Mouse (Mus musculus) limb, embryonic 14.5 days (tissue): ENCODE measurements at regions not wholly inside any gene's neighbourhood (a gene's known extent, or its start where the extent isn't known, plus 50 kb on each side); places are given as distances from the start of the nearest gene placed in this dataset.

Experiments used
- ATAC-seq: fragments of 200-750 bp; cut with Nextera tagmentation; 2 replicates; pipeline ENCODE4 v1.8.0; 2017; ENCODE audit warnings: low read depth, moderate number of reproducible peaks, moderate TSS enrichment; ENCODE audit not compliant: low FRiP score
- DNase-seq: peaks from one replicate; pipeline ENCODE4 v3.0.0-alpha.2; 2015; ENCODE audit warnings: low spot score
- H3K27ac ChIP-seq: fragments of 300-500 bp; sonication (generic); replicated peaks from 2 replicates; pipeline ENCODE4 v1.5.1; 2014; ENCODE audit warnings: low read depth, mild to moderate bottlenecking, low read length, moderate library complexity, mixed read lengths
- H3K27me3 ChIP-seq: fragments of 300-500 bp; sonication (generic); 2 replicates; pipeline ENCODE4 v1.6.1; 2014; ENCODE audit warnings: low read length, mixed read lengths; ENCODE audit not compliant: control insufficient read depth, insufficient read depth
- H3K36me3 ChIP-seq: fragments of 300-500 bp; sonication (generic); 2 replicates; pipeline ENCODE4 v1.6.1; 2014; ENCODE audit warnings: mild to moderate bottlenecking, low read length, moderate library complexity, mixed read lengths; ENCODE audit not compliant: control insufficient read depth, insufficient read depth
- H3K4me1 ChIP-seq: fragments of 300-500 bp; sonication (generic); 2 replicates; pipeline ENCODE4 v1.6.1; 2014; ENCODE audit warnings: antibody characterized with exemption, low read length, mixed read lengths; ENCODE audit not compliant: control insufficient read depth, insufficient read depth
- H3K4me2 ChIP-seq: fragments of 300-500 bp; sonication (generic); replicated peaks from 2 replicates; pipeline ENCODE4 v1.6.1; 2014; ENCODE audit warnings: low read depth, mild to moderate bottlenecking, low read length, moderate library complexity; ENCODE audit not compliant: severe bottlenecking
- H3K4me3 ChIP-seq: fragments of 300-500 bp; sonication (generic); replicated peaks from 2 replicates; pipeline ENCODE4 v1.5.1; 2014; ENCODE audit warnings: low read length
- H3K9ac ChIP-seq: fragments of 300-500 bp; sonication (generic); 2 replicates; pipeline ENCODE4 v1.6.1; 2014; ENCODE audit warnings: mild to moderate bottlenecking, low read depth, low read length, moderate library complexity; ENCODE audit not compliant: severe bottlenecking
- H3K9me3 ChIP-seq: fragments of 300-500 bp; sonication (generic); 2 replicates; pipeline ENCODE4 v1.6.1; 2016; ENCODE audit warnings: low read length; ENCODE audit not compliant: control insufficient read depth
- POLR2A ChIP-seq: fragments of 200-500 bp; IDR thresholded peaks from 2 replicates; pipeline ENCODE4 v1.8.0; 2012; ENCODE audit warnings: inconsistent platforms, mild to moderate bottlenecking, moderate library complexity, borderline replicate concordance; ENCODE audit not compliant: insufficient read depth, insufficient read length; ENCODE audit errors: extremely low read depth
- WGBS: fragments of 180-500 bp; shearing (Covaris S2); extraction: QIAGEN DNeasy Blood & Tissue Kit; methylation state at CpG from one replicate; pipeline ENCODE4 v1.1.7; 2014; 5-methylcytosine and 5-hydroxymethylcytosine counted together

DNA sequence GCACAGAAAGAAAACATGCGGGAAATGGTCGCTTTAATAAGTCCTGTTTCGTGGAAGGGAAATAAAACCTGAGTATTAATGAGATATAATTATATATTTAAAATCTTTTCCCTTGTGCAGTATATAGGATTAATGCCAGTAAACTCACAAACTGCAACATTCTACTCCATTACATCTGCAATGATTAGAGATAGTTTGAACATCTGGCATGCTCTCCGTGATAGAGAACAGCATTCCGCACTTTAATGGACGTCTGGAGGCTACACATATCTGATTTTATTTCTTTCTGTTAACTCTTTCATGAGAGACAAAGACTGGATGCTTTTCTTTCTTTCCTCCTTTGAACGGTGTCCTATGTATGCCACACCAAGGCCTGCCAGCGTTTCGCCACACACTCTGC is 480.9 kb downstream of the Zfp536 start:
- Histone ChIP-seq H3K4me2 (no peak overlapping the region), H3K36me3 (no peaks in the 10 kb centered on the region), H3K4me1 (peaks cover 34% of the 10 kb centered on the region), H3K9me3 (no peaks in the 10 kb centered on the region), H3K27me3 (no peaks in the 10 kb centered on the region), H3K4me3 (no peak overlapping the region), H3K9ac (no peak overlapping the region), H3K27ac (no peak overlapping the region)
- ATAC-seq: peak; percentile 70; the same call in 1 of the 2 replicates
- 29% methylated on average over 9 of the region's 9 CpGs for WGBS
- no peak for TF ChIP-seq POLR2A
- peak; percentile 62 for DNase-seq

- WGBS: 19% methylated on average over 3 of the region's 3 CpGs
- Histone ChIP-seq H3K4me2 (no peak overlapping the region), H3K27ac (no peak overlapping the region), H3K4me3 (no peak overlapping the region), H3K4me1 (no peaks in the 10 kb centered on the region), H3K27me3 (no peaks in the 10 kb centered on the region), H3K36me3 (no peaks in the 10 kb centered on the region), H3K9ac (no peak overlapping the region), H3K9me3 (no peaks in the 10 kb centered on the region)
- TF ChIP-seq POLR2A: no peak
- DNase-seq (no peak), ATAC-seq (no peak)
Measured at GRCm38 (mm10) chr7:37298888-37299287, 474.6 kb downstream of the Zfp536 start.

GRCm38 (mm10) chr7:37305463-37305862 is 468.0 kb downstream of the Zfp536 start:
- ATAC-seq (no peak), DNase-seq (no peak)
- no peaks in the 10 kb centered on the region for H3K27me3 ChIP-seq
- H3K27ac ChIP-seq: no peak overlapping the region
- no peak overlapping the region for H3K9ac ChIP-seq
- no peak overlapping the region for H3K4me3 ChIP-seq
- no peaks in the 10 kb centered on the region for H3K4me1 ChIP-seq
- no peaks in the 10 kb centered on the region for H3K36me3 ChIP-seq
- TF ChIP-seq POLR2A: no peak
- H3K4me2 ChIP-seq: no peak overlapping the region
- WGBS: 70% methylated on average over 9 of the region's 9 CpGs
- no peaks in the 10 kb centered on the region for H3K9me3 ChIP-seq

- H3K9ac ChIP-seq: no peak overlapping the region
- ATAC-seq (no peak), DNase-seq (no peak)
- H3K27me3 ChIP-seq: no peaks in the 10 kb centered on the region
- no peak for TF ChIP-seq POLR2A
- WGBS: 87% methylated on average over 4 of the region's 4 CpGs
- H3K4me3 ChIP-seq: no peak overlapping the region
- no peaks in the 10 kb centered on the region for H3K9me3 ChIP-seq
- no peak overlapping the region for H3K4me2 ChIP-seq
- H3K36me3 ChIP-seq: no peaks in the 10 kb centered on the region
- no peaks in the 10 kb centered on the region for H3K4me1 ChIP-seq
- no peak overlapping the region for H3K27ac ChIP-seq
Measured at GRCm38 (mm10) chr7:37307191-37307590, 466.2 kb downstream of the Zfp536 start.

DNA sequence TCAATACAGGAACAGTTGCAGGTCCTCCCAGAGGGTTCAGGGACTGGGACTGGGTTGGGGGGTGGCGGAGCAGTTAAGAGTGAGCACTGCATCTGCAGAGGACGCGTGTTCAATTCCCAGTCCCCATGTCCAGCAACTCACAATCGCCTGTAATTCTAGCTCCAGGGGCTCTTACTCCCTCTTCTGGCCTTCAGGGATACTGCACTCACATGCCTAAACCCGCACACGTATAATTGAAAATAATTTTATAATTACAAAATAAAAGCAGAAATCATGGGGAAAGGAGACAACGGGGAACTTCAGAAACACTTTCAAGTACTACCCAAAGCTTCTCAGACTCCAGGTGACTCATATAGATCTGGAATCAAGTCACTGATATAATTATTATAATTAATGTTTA is 448.8 kb downstream of the Zfp536 start:
- no peak for DNase-seq
- Histone ChIP-seq H3K4me2 (no peak overlapping the region), H3K27ac (no peak overlapping the region), H3K9ac (no peak overlapping the region), H3K4me3 (no peak overlapping the region), H3K9me3 (no peaks in the 10 kb centered on the region), H3K36me3 (no peaks in the 10 kb centered on the region), H3K27me3 (no peaks in the 10 kb centered on the region), H3K4me1 (peaks cover 8% of the 10 kb centered on the region; the same call in 1 of the 2 replicates)
- 88% methylated on average over 7 of the region's 7 CpGs for WGBS
- no peak for TF ChIP-seq POLR2A
- no peak for ATAC-seq

DNA sequence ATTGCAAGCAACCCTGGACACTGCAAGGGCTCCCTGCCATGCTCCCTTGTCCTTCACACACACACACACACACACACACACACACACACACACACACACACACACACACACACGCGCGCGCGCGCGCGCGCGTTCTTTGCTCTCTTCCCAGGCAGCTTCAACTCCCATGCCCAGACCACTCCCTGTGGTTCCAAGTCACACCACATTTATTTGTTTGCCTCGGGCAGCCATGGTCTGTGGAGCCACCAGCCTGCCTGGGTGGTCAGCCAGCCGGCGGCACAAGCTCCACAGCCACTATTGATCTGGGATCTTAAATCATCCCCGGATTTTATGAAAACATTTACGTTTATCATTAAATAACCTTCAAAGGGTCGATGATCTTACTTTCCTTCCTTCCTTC is 440.0 kb downstream of the Zfp536 start:
- no peak overlapping the region for H3K27ac ChIP-seq
- WGBS: 30% methylated on average over 16 of the region's 16 CpGs
- no peak overlapping the region for H3K9ac ChIP-seq
- H3K9me3 ChIP-seq: no peaks in the 10 kb centered on the region
- peaks cover 34% of the 10 kb centered on the region for H3K4me1 ChIP-seq
- DNase-seq (no peak), ATAC-seq (no peak)
- no peak for TF ChIP-seq POLR2A
- H3K27me3 ChIP-seq: 0 out of 2 replicates have a peak, but pooled peaks cover 3% of the 10 kb centered on the region
- no peaks in the 10 kb centered on the region for H3K36me3 ChIP-seq
- H3K4me2 ChIP-seq: no peak overlapping the region
- H3K4me3 ChIP-seq: no peak overlapping the region
